Mouse (Mus musculus) midbrain, embryonic 12.5 days (tissue): Measurements from ENCODE around the gene St7. TPM values are rescaled to one million over a fixed set of nuclear protein-coding genes. Genes with fewer than 3 reads are reported as not detected.

Source experiments
- ATAC-seq: fragments of 200-750 bp; cut with Nextera tagmentation; 2 replicates; pipeline ENCODE4 v1.8.0; 2017; ENCODE audit warnings: low read depth, moderate TSS enrichment, moderate library complexity; ENCODE audit not compliant: low FRiP score
- H3K27ac ChIP-seq: fragments of 300-500 bp; sonication (generic); replicated peaks from 2 replicates; pipeline ENCODE4 v1.5.1; 2016; ENCODE audit warnings: mild to moderate bottlenecking
- H3K27me3 ChIP-seq: fragments of 300-500 bp; sonication (generic); 2 replicates; pipeline ENCODE4 v1.6.1; 2016; ENCODE audit warnings: mild to moderate bottlenecking
- H3K36me3 ChIP-seq: fragments of 300-500 bp; sonication (generic); 2 replicates; pipeline ENCODE4 v1.6.1; 2016
- H3K4me1 ChIP-seq: fragments of 300-500 bp; sonication (generic); 2 replicates; pipeline ENCODE4 v1.6.1; 2016
- H3K4me2 ChIP-seq: fragments of 300-500 bp; sonication (generic); replicated peaks from 2 replicates; pipeline ENCODE4 v1.6.1; 2016; ENCODE audit warnings: mild to moderate bottlenecking, moderate library complexity
- H3K4me3 ChIP-seq: fragments of 300-500 bp; sonication (generic); 2 replicates; pipeline ENCODE4 v1.5.1; 2016; ENCODE audit warnings: mild to moderate bottlenecking
- H3K9ac ChIP-seq: fragments of 300-500 bp; sonication (generic); replicated peaks from 2 replicates; pipeline ENCODE4 v1.6.1; 2016; ENCODE audit warnings: mild to moderate bottlenecking, moderate library complexity
- H3K9me3 ChIP-seq: fragments of 300-500 bp; sonication (generic); 2 replicates; pipeline ENCODE4 v1.6.1; 2016; ENCODE audit warnings: mild to moderate bottlenecking
- WGBS: fragments of 180-500 bp; shearing (Covaris S2); methylation state at CpG from one replicate; pipeline ENCODE4 v1.1.7; 2016; 5-methylcytosine and 5-hydroxymethylcytosine counted together
- polyA plus RNA-seq: library from polyadenylated mRNA; unstranded; fragments of >200 nt; fragmentation: Nextera tagmentation; extraction: Ambion mirVana; gene quantifications from 2 replicates; pipeline ENCODE4 v1.2.1, GENCODE M21; 2016

St7 gene
- polyA plus RNA-seq, 1 experiment from 2014 or later, result 51.6 TPM

DNA sequence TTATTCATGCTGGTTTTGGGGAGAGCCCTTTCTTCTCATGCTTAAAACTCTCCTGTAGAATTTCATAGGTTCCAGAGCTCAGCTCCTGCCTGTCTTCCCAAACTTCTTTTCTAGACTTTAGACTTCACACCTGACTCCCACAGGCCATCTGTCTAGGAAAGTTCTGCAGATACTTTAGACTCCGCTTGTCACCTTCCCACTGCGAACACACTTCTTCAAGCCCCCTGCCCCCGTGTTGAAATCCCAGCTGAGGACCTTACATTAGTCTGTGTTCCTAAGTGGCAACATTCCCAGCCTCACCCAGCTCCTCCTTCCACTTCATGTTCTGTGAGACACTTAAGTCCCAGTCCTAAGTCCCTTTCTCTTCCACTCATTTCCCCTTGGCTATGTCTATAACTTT lies 221.6 kb downstream of the St7 start:
- no peak overlapping the region for H3K4me2 ChIP-seq
- H3K4me1 ChIP-seq, result peaks cover 10% of the 10 kb centered on the region; the same call in 1 of the 2 replicates
- ATAC-seq, result no peak
- H3K4me3 ChIP-seq, result no peak overlapping the region
- WGBS, result 86% methylated on average over 3 of the region's 3 CpGs
- H3K9me3 ChIP-seq, result no peaks in the 10 kb centered on the region
- no peak overlapping the region; the same call in 1 of the 2 replicates for H3K27ac ChIP-seq
- H3K27me3 ChIP-seq, result no peaks in the 10 kb centered on the region
- peaks cover 14% of the 10 kb centered on the region; the same call in 1 of the 2 replicates for H3K36me3 ChIP-seq
- H3K9ac ChIP-seq, result no peak overlapping the region

DNA sequence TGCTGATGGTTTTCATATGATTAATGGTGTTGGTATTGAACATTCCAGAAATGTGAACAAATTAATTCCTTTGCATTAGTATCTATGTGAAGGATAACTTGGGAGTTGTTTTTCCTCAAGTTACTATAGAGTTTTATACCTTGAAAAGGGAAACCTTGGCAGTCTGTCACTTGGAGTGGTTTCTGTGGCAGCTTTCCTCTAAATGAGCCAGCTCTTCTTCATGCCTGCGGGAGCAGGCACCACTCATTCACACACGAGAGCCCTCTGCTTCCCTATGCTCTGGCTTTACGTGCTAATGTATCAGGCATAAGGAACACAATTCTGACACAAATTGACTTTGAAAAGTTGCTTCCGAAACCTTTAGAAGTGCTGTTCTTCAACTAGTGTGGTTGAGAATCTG lies 224.5 kb downstream of the St7 start:
- H3K36me3 ChIP-seq, result peaks cover 11% of the 10 kb centered on the region; the same call in 1 of the 2 replicates
- no peaks in the 10 kb centered on the region for H3K27me3 ChIP-seq
- H3K9ac ChIP-seq, result no peak overlapping the region
- no peak for ATAC-seq
- H3K4me1 ChIP-seq, result peaks cover 9% of the 10 kb centered on the region; the same call in 1 of the 2 replicates
- H3K27ac ChIP-seq, result no peak overlapping the region
- H3K4me2 ChIP-seq, result no peak overlapping the region
- WGBS, result 87% methylated on average over 4 of the region's 4 CpGs
- H3K4me3 ChIP-seq, result no peak overlapping the region
- no peaks in the 10 kb centered on the region for H3K9me3 ChIP-seq

DNA sequence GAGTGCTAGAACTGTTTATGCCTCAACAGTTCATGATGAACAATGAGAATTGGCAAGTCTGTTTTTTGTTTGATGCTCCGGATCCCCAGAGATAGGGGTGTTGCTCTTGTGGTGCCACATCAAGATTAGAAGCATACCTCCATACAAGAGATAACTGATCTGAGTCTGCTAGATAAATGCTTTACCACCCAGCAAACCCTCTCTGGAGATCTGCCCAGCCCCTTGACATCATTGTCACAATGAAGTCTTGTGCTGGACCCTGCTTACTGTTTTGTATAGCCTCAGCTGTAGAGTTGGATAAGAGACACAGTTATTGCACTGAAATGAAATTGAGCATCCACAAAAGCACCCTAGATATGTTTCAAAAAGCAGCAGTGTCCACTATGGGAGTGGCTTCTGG lies 229.4 kb downstream of the St7 start:
- H3K27me3 ChIP-seq, result no peaks in the 10 kb centered on the region
- H3K9ac ChIP-seq, result no peak overlapping the region
- WGBS, result 94% methylated on average over 1 of the region's 1 CpGs
- H3K4me2 ChIP-seq, result no peak overlapping the region
- no peak overlapping the region for H3K27ac ChIP-seq
- H3K36me3 ChIP-seq, result peaks cover 22% of the 10 kb centered on the region
- ATAC-seq, result no peak
- no peak overlapping the region for H3K4me3 ChIP-seq
- no peaks in the 10 kb centered on the region for H3K9me3 ChIP-seq
- no peaks in the 10 kb centered on the region for H3K4me1 ChIP-seq

DNA sequence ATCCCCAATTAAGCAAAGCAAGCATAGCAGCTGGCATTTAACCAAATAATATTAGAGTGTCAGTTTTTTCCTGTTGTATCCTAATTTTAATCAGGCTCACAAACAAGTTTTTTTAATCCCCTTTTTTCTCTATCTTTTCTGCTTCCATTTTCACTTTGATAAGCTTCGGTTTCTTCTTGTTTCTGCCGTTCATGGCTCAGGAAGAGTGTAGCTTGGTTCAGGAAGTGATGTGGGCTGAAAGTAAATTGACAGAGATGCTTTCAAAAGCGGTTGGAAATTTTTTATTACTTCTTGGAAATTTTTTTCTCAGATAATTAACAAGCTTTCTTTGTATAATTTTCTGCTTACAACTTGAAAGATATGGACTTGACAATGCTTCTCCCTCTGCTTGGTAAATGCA lies 230.2 kb downstream of the St7 start:
- no peak overlapping the region for H3K4me3 ChIP-seq
- no peaks in the 10 kb centered on the region for H3K27me3 ChIP-seq
- WGBS, result 91% methylated on average over 3 of the region's 3 CpGs
- H3K27ac ChIP-seq, result no peak overlapping the region
- H3K4me1 ChIP-seq, result peaks cover 4% of the 10 kb centered on the region; the same call in 1 of the 2 replicates
- peaks cover 22% of the 10 kb centered on the region for H3K36me3 ChIP-seq
- H3K4me2 ChIP-seq, result no peak overlapping the region
- no peaks in the 10 kb centered on the region for H3K9me3 ChIP-seq
- ATAC-seq, result no peak
- no peak overlapping the region for H3K9ac ChIP-seq

DNA sequence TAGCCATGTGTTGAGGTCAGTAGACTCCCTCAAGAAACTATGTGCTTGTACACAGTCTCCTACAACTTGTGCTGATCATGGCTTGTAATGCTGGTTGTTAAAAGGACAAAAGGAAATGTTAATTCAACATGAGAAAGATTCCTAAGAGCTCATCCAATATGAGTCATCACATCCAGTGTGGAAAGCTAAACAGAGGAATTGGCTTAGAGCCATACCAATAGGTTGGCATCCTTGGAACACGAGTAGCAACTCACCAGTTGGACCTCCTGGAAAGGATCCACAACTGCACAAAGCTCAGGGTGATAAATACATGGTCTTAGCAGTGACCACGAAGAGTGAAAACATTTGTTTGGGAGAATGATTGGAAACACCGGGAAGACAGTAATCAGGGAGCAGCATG lies 230.6 kb downstream of the St7 start:
- H3K9ac ChIP-seq, result no peak overlapping the region
- WGBS, result 86% methylated on average over 3 of the region's 3 CpGs
- no peak overlapping the region for H3K27ac ChIP-seq
- no peaks in the 10 kb centered on the region for H3K9me3 ChIP-seq
- H3K4me3 ChIP-seq, result no peak overlapping the region
- no peaks in the 10 kb centered on the region for H3K27me3 ChIP-seq
- peaks cover 22% of the 10 kb centered on the region for H3K36me3 ChIP-seq
- no peak overlapping the region for H3K4me2 ChIP-seq
- peaks cover 4% of the 10 kb centered on the region; the same call in 1 of the 2 replicates for H3K4me1 ChIP-seq
- no peak for ATAC-seq

DNA sequence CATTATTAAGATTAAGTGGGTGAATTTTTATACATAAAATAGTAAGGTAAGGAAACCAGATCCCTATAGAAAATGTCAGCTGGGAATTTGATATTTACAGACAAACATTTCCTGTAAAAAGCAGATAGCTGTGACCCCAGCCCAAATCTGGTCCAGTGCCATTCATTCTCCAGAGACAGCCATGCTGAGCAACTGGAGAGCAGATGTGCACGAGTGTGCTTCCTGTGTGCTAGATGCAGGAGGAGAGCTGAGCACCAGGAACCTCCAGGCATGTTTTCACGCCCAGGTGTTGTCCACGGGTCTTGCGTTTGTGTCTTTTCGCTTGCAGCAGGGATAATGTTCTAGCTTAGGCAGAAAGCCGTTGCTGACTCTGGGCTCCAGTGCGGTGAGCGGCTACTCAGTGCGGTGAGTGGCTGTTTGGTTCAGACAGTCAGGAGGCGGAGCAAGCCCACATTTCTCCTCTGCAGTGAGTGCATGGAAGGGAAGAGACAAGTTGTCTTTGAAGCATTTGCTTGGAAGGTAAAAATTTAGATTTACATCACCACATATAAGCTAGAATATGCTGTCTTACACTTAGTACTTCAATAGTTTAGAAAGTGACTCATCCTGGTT lies 231.3 kb downstream of the St7 start:
- no peak overlapping the region for H3K27ac ChIP-seq

DNA sequence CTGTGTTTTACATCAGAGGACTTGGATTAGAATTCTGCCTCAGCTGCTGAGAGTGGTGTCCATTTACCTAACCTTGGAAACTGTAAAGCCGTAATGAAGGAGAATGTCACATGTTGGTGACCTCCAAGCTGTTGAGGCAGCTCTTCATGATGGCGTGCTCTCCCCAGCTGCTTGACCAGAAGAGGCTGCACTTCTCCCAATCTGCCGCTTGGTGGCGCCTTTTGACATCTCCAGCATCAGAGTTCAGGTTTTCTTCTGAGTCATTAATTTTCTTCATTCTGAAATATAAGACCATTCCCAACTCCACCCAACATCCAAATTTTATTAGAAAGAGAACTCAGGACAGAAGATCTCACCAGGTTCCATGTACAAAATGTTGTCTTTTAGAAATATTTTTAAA lies 232.5 kb downstream of the St7 start:
- Histone ChIP-seq H3K4me1 (peaks cover 4% of the 10 kb centered on the region; the same call in 1 of the 2 replicates), H3K4me2 (no peak overlapping the region), H3K9ac (no peak overlapping the region), H3K27me3 (no peaks in the 10 kb centered on the region), H3K36me3 (peaks cover 13% of the 10 kb centered on the region), H3K27ac (no peak overlapping the region), H3K4me3 (no peak overlapping the region), H3K9me3 (no peaks in the 10 kb centered on the region)
- ATAC-seq, result no peak
- WGBS, result 48% methylated on average over 4 of the region's 4 CpGs

More for the DNA sequence above, 231.3 kb downstream of the St7 start:
- no peak for ATAC-seq
- H3K9me3 ChIP-seq, result no peaks in the 10 kb centered on the region
- H3K4me3 ChIP-seq, result no peak overlapping the region
- H3K4me1 ChIP-seq, result peaks cover 4% of the 10 kb centered on the region; the same call in 1 of the 2 replicates
- H3K9ac ChIP-seq, result no peak overlapping the region
- WGBS, result 90% methylated on average over 10 of the region's 10 CpGs
- H3K27me3 ChIP-seq, result no peaks in the 10 kb centered on the region
- H3K36me3 ChIP-seq, result peaks cover 20% of the 10 kb centered on the region
- H3K4me2 ChIP-seq, result no peak overlapping the region

DNA sequence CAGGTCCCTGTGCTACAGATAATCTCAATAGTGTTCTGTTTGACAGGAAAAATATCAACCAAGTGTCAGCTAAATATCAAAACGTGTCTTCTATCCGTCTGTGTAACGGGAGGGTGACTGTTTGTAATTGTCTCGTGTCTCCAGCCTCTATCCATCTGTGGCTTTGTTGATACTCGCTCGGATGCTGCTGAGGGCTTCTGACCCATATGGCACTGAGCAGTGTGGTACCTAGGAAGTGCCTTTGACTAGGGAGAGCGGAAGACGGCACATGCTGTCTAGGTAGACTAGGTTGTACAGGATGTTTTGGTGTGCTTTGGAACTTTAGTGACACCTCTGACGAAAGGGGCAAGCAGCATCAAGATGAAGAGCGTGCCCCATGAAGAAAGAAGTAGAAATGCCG lies 235.0 kb downstream of the St7 start:
- no peak overlapping the region for H3K27ac ChIP-seq
- no peaks in the 10 kb centered on the region for H3K9me3 ChIP-seq
- H3K36me3 ChIP-seq, result peaks cover 19% of the 10 kb centered on the region
- H3K4me1 ChIP-seq, result peaks cover 4% of the 10 kb centered on the region; the same call in 1 of the 2 replicates
- H3K4me2 ChIP-seq, result no peak overlapping the region
- no peak overlapping the region for H3K4me3 ChIP-seq
- WGBS, result 83% methylated on average over 11 of the region's 11 CpGs
- H3K27me3 ChIP-seq, result no peaks in the 10 kb centered on the region
- no peak for ATAC-seq
- no peak overlapping the region for H3K9ac ChIP-seq

DNA sequence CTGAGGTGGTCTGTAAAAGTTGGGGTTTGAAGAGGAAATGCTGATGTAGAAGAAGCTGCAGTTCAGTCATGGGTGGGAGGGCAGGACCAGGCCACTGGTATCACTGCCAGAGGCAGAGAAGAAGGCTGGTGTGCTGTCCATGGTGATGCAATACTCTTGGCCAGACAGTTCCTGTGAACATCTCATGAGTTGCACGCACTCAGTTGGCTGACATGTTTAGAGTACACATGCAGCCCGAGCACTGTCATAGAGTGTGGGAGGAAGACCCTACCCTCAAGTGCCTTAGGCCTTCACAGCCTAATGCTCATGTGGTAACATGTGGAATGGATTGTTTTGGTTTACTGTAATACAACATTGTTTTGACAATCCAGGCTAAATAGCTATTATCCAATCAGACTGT lies 238.5 kb downstream of the St7 start:
- 88% methylated on average over 2 of the region's 2 CpGs for WGBS
- Histone ChIP-seq H3K4me3 (no peak overlapping the region), H3K9me3 (no peaks in the 10 kb centered on the region), H3K36me3 (peaks cover 32% of the 10 kb centered on the region), H3K4me2 (no peak overlapping the region), H3K27ac (no peak overlapping the region), H3K9ac (no peak overlapping the region), H3K4me1 (peaks cover 4% of the 10 kb centered on the region; the same call in 1 of the 2 replicates), H3K27me3 (no peaks in the 10 kb centered on the region)
- no peak for ATAC-seq

DNA sequence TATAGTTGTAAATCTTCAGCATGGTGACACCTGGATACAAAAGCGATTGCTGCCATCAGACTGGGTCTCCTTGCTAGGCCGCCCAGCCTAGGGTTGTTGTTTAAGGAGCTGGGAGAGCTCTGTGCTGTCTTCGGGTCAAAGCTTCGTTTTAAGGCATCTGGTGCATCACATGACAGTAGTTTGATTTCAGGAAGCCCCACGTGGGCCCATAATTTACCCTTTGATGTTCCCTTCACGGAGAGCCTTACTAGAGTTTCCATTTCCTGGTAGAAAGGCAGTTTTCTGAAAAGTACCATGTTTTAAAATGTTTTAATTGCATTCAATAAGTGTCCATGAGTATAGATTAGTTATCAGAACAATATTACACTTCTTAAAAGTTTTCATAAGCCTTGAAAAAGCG lies 239.1 kb downstream of the St7 start:
- 89% methylated on average over 7 of the region's 7 CpGs for WGBS
- no peak overlapping the region for H3K4me2 ChIP-seq
- H3K27ac ChIP-seq, result no peak overlapping the region
- H3K27me3 ChIP-seq, result no peaks in the 10 kb centered on the region
- no peak overlapping the region for H3K4me3 ChIP-seq
- H3K9ac ChIP-seq, result no peak overlapping the region
- H3K36me3 ChIP-seq, result peaks cover 32% of the 10 kb centered on the region
- H3K4me1 ChIP-seq, result peaks cover 4% of the 10 kb centered on the region; the same call in 1 of the 2 replicates
- no peaks in the 10 kb centered on the region for H3K9me3 ChIP-seq
- ATAC-seq, result no peak

DNA sequence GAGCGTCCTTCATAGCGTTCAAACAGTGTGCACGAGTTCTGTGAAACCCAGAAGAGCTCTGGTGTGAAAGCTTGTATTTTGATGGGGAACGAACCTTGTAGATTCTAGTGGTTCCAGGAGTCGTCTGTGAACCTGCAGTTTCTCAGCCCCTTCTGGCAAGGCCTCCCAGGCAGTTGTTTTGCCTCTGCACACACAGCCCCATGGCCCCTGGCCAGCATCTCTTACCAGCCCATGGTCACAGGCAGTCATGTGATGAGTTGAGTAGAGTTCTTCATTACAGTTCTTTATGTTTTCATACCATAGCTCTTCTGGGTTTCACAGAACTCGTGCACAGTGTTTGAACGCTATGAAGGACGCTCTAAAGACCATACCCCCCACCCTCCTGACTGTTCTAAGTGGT lies 240.1 kb downstream of the St7 start:
- no peaks in the 10 kb centered on the region for H3K4me1 ChIP-seq
- WGBS, result 95% methylated on average over 8 of the region's 8 CpGs

DNA sequence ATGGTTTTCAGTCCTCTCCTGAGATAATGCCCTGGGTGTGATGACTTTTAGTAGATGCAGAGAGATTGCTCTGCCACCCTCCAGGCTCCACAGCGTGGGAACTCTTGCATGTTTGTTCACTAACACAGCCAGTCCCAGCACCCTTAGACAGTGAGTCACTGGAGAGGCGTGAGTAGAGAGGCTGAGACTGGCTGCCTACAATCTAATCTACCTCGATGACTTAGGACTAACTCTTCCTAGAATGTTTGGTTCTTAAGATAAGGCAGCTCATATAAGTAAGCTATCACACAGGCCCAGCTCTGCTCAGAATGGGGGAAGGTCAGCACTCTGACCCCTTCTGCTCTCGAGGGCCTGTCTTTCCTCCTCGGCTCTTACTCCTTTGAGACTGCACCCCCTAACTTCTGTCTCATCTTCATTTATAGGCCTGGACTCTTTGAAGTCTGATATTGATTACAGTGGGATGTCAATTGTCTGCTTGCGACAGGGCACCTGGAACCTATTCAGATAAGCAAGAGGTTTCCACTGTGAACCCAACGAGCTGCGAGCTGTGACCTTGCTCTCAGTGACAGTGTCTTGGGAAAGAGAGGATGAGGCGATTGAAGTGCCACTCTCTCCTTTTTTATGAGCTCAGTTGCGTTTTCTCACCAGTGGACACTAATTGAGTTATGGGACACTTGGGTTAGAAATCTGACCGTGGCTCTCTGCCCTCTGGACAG lies 246.1 kb downstream of the St7 start:
- H3K4me3 ChIP-seq, result no peak overlapping the region
- 77% methylated on average over 11 of the region's 11 CpGs for WGBS
- peaks cover 45% of the 10 kb centered on the region for H3K36me3 ChIP-seq
- H3K9me3 ChIP-seq, result no peaks in the 10 kb centered on the region
- H3K4me1 ChIP-seq, result no peaks in the 10 kb centered on the region
- ATAC-seq, result no peak
- no peaks in the 10 kb centered on the region for H3K27me3 ChIP-seq
- no peak overlapping the region for H3K4me2 ChIP-seq
- no peak overlapping the region for H3K27ac ChIP-seq
- no peak overlapping the region for H3K9ac ChIP-seq

More for the DNA sequence above, 240.1 kb downstream of the St7 start:
- H3K9ac ChIP-seq, result no peak overlapping the region
- H3K4me3 ChIP-seq, result no peak overlapping the region
- no peak overlapping the region for H3K27ac ChIP-seq
- H3K9me3 ChIP-seq, result no peaks in the 10 kb centered on the region
- H3K4me2 ChIP-seq, result no peak overlapping the region
- peaks cover 32% of the 10 kb centered on the region for H3K36me3 ChIP-seq
- ATAC-seq, result no peak
- H3K27me3 ChIP-seq, result no peaks in the 10 kb centered on the region
